Mouse (Mus musculus): ENCODE results near the gene Pde11a. TPM values are rescaled to one million over a fixed set of nuclear protein-coding genes. Genes with fewer than 3 reads are reported as not detected.
A peak's percentile ranks its signal among the peaks of the same experiment; 100 is the strongest.
"Not testable (repeated sequence)": the region's sequence is repeated elsewhere in the genome, so short reads cannot be mapped to it uniquely, and the experiment has no call there.

Pde11a gene
- polyA plus RNA-seq, 1 experiment from 2014 or later: 0.23 TPM

- not testable (repeated sequence) for H3K9me3 ChIP-seq (ENCODE audit: control insufficient read depth, low read length); H3K36me3 ChIP-seq (ENCODE audit: control insufficient read depth, insufficient read depth, low read length); H3K27ac ChIP-seq (ENCODE audit: low read length); H3K4me1 ChIP-seq (ENCODE audit: control insufficient read depth, insufficient read depth, low read length); H3K27me3 ChIP-seq (replicated peaks; ENCODE audit: control insufficient read depth, insufficient read depth, low read length)
- Histone ChIP-seq H3K4me2 (ENCODE audit: low read depth, low read length) (peak within 1 kb of the TSS; percentile 64), H3K9ac (ENCODE audit: low read depth, low read length) (peak within 1 kb of the TSS; percentile 71), H3K4me3 (ENCODE audit: low read length) (peak within 1 kb of the TSS; percentile 57)
- 3% methylated on average over 29 of the region's 34 CpGs for WGBS
- peak; percentile 77 for ATAC-seq
Measured at GRCm38 (mm10) chr2:75981440-75982081, 357.0 kb downstream of the Pde11a start, which contains the start of gene Ttc30a1. Gene Ttc30a1 (minus strand): TSS chr2:75981967.

GRCm38 (mm10) chr2:75980933-75981439 lies 357.6 kb downstream of the Pde11a start:
- H3K9ac ChIP-seq (ENCODE audit: low read depth, low read length); H3K27ac ChIP-seq (ENCODE audit: low read length); H3K36me3 ChIP-seq (ENCODE audit: control insufficient read depth, insufficient read depth, low read length); H3K9me3 ChIP-seq (ENCODE audit: control insufficient read depth, low read length); H3K4me1 ChIP-seq (ENCODE audit: control insufficient read depth, insufficient read depth, low read length); H3K27me3 ChIP-seq (replicated peaks; ENCODE audit: control insufficient read depth, insufficient read depth, low read length); ATAC-seq: not testable (repeated sequence)
- Histone ChIP-seq H3K4me2 (ENCODE audit: low read depth, low read length) (peak overlapping the region; percentile 64), H3K4me3 (ENCODE audit: low read length) (peak overlapping the region; percentile 57)
- 93% methylated on average over 13 of the region's 13 CpGs for WGBS

- 27% methylated on average over 20 of the region's 24 CpGs for WGBS
- H3K9ac ChIP-seq (ENCODE audit: low read depth, low read length); H3K9me3 ChIP-seq (ENCODE audit: control insufficient read depth, low read length); ATAC-seq; H3K27me3 ChIP-seq (replicated peaks; ENCODE audit: control insufficient read depth, insufficient read depth, low read length); H3K27ac ChIP-seq (ENCODE audit: low read length); H3K4me3 ChIP-seq (ENCODE audit: low read length); H3K36me3 ChIP-seq (ENCODE audit: control insufficient read depth, insufficient read depth, low read length); H3K4me1 ChIP-seq (ENCODE audit: control insufficient read depth, insufficient read depth, low read length); H3K4me2 ChIP-seq (ENCODE audit: low read depth, low read length): not testable (repeated sequence)
Measured at GRCm38 (mm10) chr2:75977752-75978368, 360.7 kb downstream of the Pde11a start, which contains the start of gene Ttc30a2. Gene Ttc30a2 (minus strand): TSS chr2:75978170.

GRCm38 (mm10) chr2:75976070-75976469 lies 362.5 kb downstream of the Pde11a start:
- not testable (repeated sequence) for H3K36me3 ChIP-seq (ENCODE audit: control insufficient read depth, insufficient read depth, low read length); H3K4me3 ChIP-seq (ENCODE audit: low read length); ATAC-seq; H3K9ac ChIP-seq (ENCODE audit: low read depth, low read length); H3K27me3 ChIP-seq (replicated peaks; ENCODE audit: control insufficient read depth, insufficient read depth, low read length); H3K9me3 ChIP-seq (ENCODE audit: control insufficient read depth, low read length); H3K4me2 ChIP-seq (ENCODE audit: low read depth, low read length); H3K27ac ChIP-seq (ENCODE audit: low read length); H3K4me1 ChIP-seq (ENCODE audit: control insufficient read depth, insufficient read depth, low read length)
- 82% methylated on average over 2 of the region's 2 CpGs for WGBS

- 65% methylated on average over 9 of the region's 9 CpGs for WGBS
- Histone ChIP-seq H3K36me3 (ENCODE audit: control insufficient read depth, insufficient read depth, low read length) (no peaks in the 10 kb centered on the region), H3K4me2 (ENCODE audit: low read depth, low read length) (no peak overlapping the region)
Measured at GRCm38 (mm10) chr2:75974131-75974530, 364.4 kb downstream of the Pde11a start.

GRCm38 (mm10) chr2:75964972-75965371 lies 373.6 kb downstream of the Pde11a start:
- WGBS: 18% methylated on average over 5 of the region's 5 CpGs
- peaks cover 14% of the 10 kb centered on the region for H3K4me1 ChIP-seq (ENCODE audit: control insufficient read depth, insufficient read depth, low read length)
- no peak overlapping the region for H3K9ac ChIP-seq (ENCODE audit: low read depth, low read length)
- peak overlapping the region; percentile 45 for H3K4me2 ChIP-seq (ENCODE audit: low read depth, low read length)
- peak; percentile 37; the same call in 1 of the 2 replicates for ATAC-seq
- H3K36me3 ChIP-seq (ENCODE audit: control insufficient read depth, insufficient read depth, low read length): no peaks in the 10 kb centered on the region
- no peaks in the 10 kb centered on the region for H3K9me3 ChIP-seq (ENCODE audit: control insufficient read depth, low read length)
- H3K27ac ChIP-seq (ENCODE audit: low read length): no peak overlapping the region
- no peaks in the 10 kb centered on the region for H3K27me3 ChIP-seq (replicated peaks; ENCODE audit: control insufficient read depth, insufficient read depth, low read length)
- H3K4me3 ChIP-seq (ENCODE audit: low read length): peak overlapping the region; percentile 25

More at GRCm38 (mm10) chr2:75974131-75974530, 364.4 kb downstream of the Pde11a start:
- no peak for ATAC-seq
- no peak overlapping the region for H3K9ac ChIP-seq (ENCODE audit: low read depth, low read length)
- H3K4me1 ChIP-seq (ENCODE audit: control insufficient read depth, insufficient read depth, low read length): no peaks in the 10 kb centered on the region
- H3K4me3 ChIP-seq (ENCODE audit: low read length): no peak overlapping the region
- H3K27ac ChIP-seq (ENCODE audit: low read length): no peak overlapping the region
- no peaks in the 10 kb centered on the region for H3K27me3 ChIP-seq (replicated peaks; ENCODE audit: control insufficient read depth, insufficient read depth, low read length)
- no peaks in the 10 kb centered on the region for H3K9me3 ChIP-seq (ENCODE audit: control insufficient read depth, low read length)

- Histone ChIP-seq H3K4me3 (ENCODE audit: low read length) (peak overlapping the region; percentile 25), H3K9me3 (ENCODE audit: control insufficient read depth, low read length) (no peaks in the 10 kb centered on the region), H3K36me3 (ENCODE audit: control insufficient read depth, insufficient read depth, low read length) (no peaks in the 10 kb centered on the region), H3K4me1 (ENCODE audit: control insufficient read depth, insufficient read depth, low read length) (peaks cover 18% of the 10 kb centered on the region), H3K9ac (ENCODE audit: low read depth, low read length) (no peak overlapping the region), H3K27me3 (replicated peaks; ENCODE audit: control insufficient read depth, insufficient read depth, low read length) (no peaks in the 10 kb centered on the region), H3K27ac (ENCODE audit: low read length) (no peak overlapping the region), H3K4me2 (ENCODE audit: low read depth, low read length) (peak overlapping the region; percentile 45)
- peak; percentile 60; the same call in 1 of the 2 replicates for ATAC-seq
- 11% methylated on average over 14 of the region's 14 CpGs for WGBS
Measured at GRCm38 (mm10) chr2:75964512-75964911, 374.1 kb downstream of the Pde11a start.

- Histone ChIP-seq H3K27me3 (replicated peaks; ENCODE audit: control insufficient read depth, insufficient read depth, low read length) (no peaks in the 10 kb centered on the region), H3K4me1 (ENCODE audit: control insufficient read depth, insufficient read depth, low read length) (peaks cover 22% of the 10 kb centered on the region), H3K9me3 (ENCODE audit: control insufficient read depth, low read length) (no peaks in the 10 kb centered on the region), H3K4me2 (ENCODE audit: low read depth, low read length) (peak overlapping the region; percentile 45; the same call in 1 of the 2 replicates), H3K9ac (ENCODE audit: low read depth, low read length) (no peak overlapping the region), H3K36me3 (ENCODE audit: control insufficient read depth, insufficient read depth, low read length) (no peaks in the 10 kb centered on the region), H3K4me3 (ENCODE audit: low read length) (no peak overlapping the region), H3K27ac (ENCODE audit: low read length) (no peak overlapping the region)
- 66% methylated on average over 5 of the region's 5 CpGs for WGBS
- no peak for ATAC-seq
Measured at GRCm38 (mm10) chr2:75964051-75964450, 374.5 kb downstream of the Pde11a start.

- no peak overlapping the region for H3K4me2 ChIP-seq (ENCODE audit: low read depth, low read length)
- H3K9me3 ChIP-seq (ENCODE audit: control insufficient read depth, low read length): no peaks in the 10 kb centered on the region
- no peak overlapping the region for H3K9ac ChIP-seq (ENCODE audit: low read depth, low read length)
- no peak overlapping the region for H3K4me3 ChIP-seq (ENCODE audit: low read length)
- no peak for ATAC-seq
- H3K4me1 ChIP-seq (ENCODE audit: control insufficient read depth, insufficient read depth, low read length): peaks cover 22% of the 10 kb centered on the region
- WGBS: 67% methylated on average over 10 of the region's 10 CpGs
- no peaks in the 10 kb centered on the region for H3K36me3 ChIP-seq (ENCODE audit: control insufficient read depth, insufficient read depth, low read length)
- H3K27me3 ChIP-seq (replicated peaks; ENCODE audit: control insufficient read depth, insufficient read depth, low read length): no peaks in the 10 kb centered on the region
- H3K27ac ChIP-seq (ENCODE audit: low read length): no peak overlapping the region
Measured at GRCm38 (mm10) chr2:75963211-75963840, 375.2 kb downstream of the Pde11a start.
